Mouse (Mus musculus) C2C12 (cell line): ENCODE measurements around the gene Cmss1.

ENCODE experiments used
- CEBPB ChIP-seq: IDR thresholded peaks from one replicate; pipeline ENCODE4 v1.6.1; 2011; ENCODE audit warnings: low read depth, mild to moderate bottlenecking, control low read depth, moderate library complexity
- CTCF ChIP-seq: IDR thresholded peaks from one replicate; pipeline ENCODE4 v1.5.1; 2011; ENCODE audit not compliant: control insufficient read depth, insufficient read depth, insufficient read length
- FOSL1 ChIP-seq: IDR thresholded peaks from one replicate; pipeline ENCODE4 v1.8.0; 2011; ENCODE audit warnings: mild to moderate bottlenecking, low read length; ENCODE audit not compliant: poor library complexity, insufficient read depth, severe bottlenecking
- MAX ChIP-seq: IDR thresholded peaks from one replicate; pipeline ENCODE4 v1.6.1; 2011; ENCODE audit warnings: mild to moderate bottlenecking, control low read depth
- MYOG ChIP-seq: IDR thresholded peaks from one replicate; pipeline ENCODE4 v1.6.1; 2011; ENCODE audit not compliant: control insufficient read depth, insufficient read length; ENCODE audit errors: extremely low read depth
- USF1 ChIP-seq: IDR thresholded peaks from one replicate; pipeline ENCODE4 v1.6.1; 2011; ENCODE audit warnings: low read depth, mild to moderate bottlenecking, control low read depth, moderate library complexity

DNA sequence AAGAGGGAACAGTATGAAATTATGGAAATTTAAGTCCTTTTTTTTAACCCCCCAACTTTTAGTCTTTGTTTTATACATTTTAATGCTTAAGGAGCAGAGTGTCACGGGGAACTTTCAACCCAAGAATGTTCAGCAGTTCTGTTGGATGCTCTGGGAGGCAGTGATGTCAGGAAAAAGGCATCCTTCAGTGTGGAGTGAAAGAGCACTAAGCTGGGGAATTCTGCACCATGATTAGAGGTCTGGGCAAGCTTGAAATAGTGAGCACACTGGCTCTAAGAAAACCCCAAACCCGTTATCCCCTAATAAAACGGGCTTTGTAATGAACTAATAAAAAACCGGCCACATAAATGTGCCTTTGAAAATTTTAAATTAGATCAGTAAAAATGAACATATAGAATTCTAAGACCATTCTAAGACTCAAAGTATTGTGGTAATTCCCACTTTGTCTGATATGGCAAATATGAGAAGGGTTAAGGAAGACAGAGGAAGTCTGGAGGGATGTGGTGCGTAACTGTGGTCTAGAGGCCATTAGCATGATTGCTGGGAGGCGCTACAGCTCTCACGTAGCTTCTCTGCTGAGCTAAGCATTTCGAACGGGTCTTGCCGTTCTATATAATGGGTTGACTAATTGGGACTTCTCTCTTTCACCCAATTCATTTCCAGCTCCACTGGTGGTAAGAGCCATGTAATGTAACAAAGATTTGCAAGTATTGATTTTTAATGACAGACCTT is 165.8 kb downstream of the Cmss1 start:
- TF ChIP-seq CTCF (no peak), MAX (no peak), CEBPB (no peak), MYOG (no peak), FOSL1 (no peak), USF1 (no peak)
